Mouse (Mus musculus): ENCODE data around the gene Cacna2d2. TPM values are rescaled to one million over a fixed set of nuclear protein-coding genes. Genes with fewer than 3 reads are reported as not detected.
"Not testable (repeated sequence)": the region's sequence is repeated elsewhere in the genome, so short reads cannot be mapped to it uniquely, and the experiment has no call there.

Gene Cacna2d2
- total RNA-seq, 2 experiments from 2014 or later: 0.35 to 0.71 TPM

GRCm38 (mm10) chr9:107549297-107550074 is 150.1 kb downstream of the Cacna2d2 start:
- DNase-seq: no peak
- intact Hi-C loops (cut with DNase I): no loop called here

GRCm38 (mm10) chr9:107550491-107551116 is 151.2 kb downstream of the Cacna2d2 start:
- no peak for DNase-seq
- intact Hi-C loops (cut with DNase I): no loop called here

GRCm38 (mm10) chr9:107551117-107551889 is 151.9 kb downstream of the Cacna2d2 start, which contains the start of gene Rassf1:
Gene Rassf1, plus strand, starts transcription at chr9:107551555.
- peak; percentile 63 to 69 for DNase-seq
- intact Hi-C loops (cut with DNase I): no loop called here

- no peak for DNase-seq
- intact Hi-C loops (cut with DNase I): no loop called here
Measured at GRCm38 (mm10) chr9:107551890-107552355, 152.5 kb downstream of the Cacna2d2 start.

GRCm38 (mm10) chr9:107552690-107553393 is 153.4 kb downstream of the Cacna2d2 start:
- intact Hi-C loops (cut with DNase I): no loop called here
- DNase-seq: no peak

- intact Hi-C loops (cut with DNase I): no loop called here
Measured at GRCm38 (mm10) chr9:107553541-107554318, 154.3 kb downstream of the Cacna2d2 start.

GRCm38 (mm10) chr9:107554319-107554825 is 155.0 kb downstream of the Cacna2d2 start:
- intact Hi-C loops (cut with DNase I): no loop called here
- peak; percentile 88 to 93 for DNase-seq

More at GRCm38 (mm10) chr9:107553541-107554318, 154.3 kb downstream of the Cacna2d2 start:
- no peak for DNase-seq

GRCm38 (mm10) chr9:107555031-107555457 is 155.6 kb downstream of the Cacna2d2 start:
- peak; percentile 65 to 66 for DNase-seq

GRCm38 (mm10) chr9:107555701-107556100 is 156.3 kb downstream of the Cacna2d2 start:
- intact Hi-C loops (cut with DNase I): no loop called here
- no peak for DNase-seq

More at GRCm38 (mm10) chr9:107555031-107555457, 155.6 kb downstream of the Cacna2d2 start:
- intact Hi-C loops (cut with DNase I): no loop called here

GRCm38 (mm10) chr9:107556346-107556745 is 156.9 kb downstream of the Cacna2d2 start:
- intact Hi-C loops (cut with DNase I): no loop called here
- no peak for DNase-seq

GRCm38 (mm10) chr9:107563029-107563581 is 163.7 kb downstream of the Cacna2d2 start, which contains the start of gene Tusc2:
Gene Tusc2, plus strand, starts transcription at chr9:107563255.
- intact Hi-C loops (cut with DNase I): no loop called here
- peak; percentile 85 to 93 for DNase-seq

- intact Hi-C loops (cut with DNase I); DNase-seq: not testable (repeated sequence)
Measured at GRCm38 (mm10) chr9:107565556-107565955, 166.1 kb downstream of the Cacna2d2 start.

- intact Hi-C loops (cut with DNase I): no loop called here
- DNase-seq: peak; percentile 78 to 81
Measured at GRCm38 (mm10) chr9:107566041-107566709, 166.8 kb downstream of the Cacna2d2 start.

- no peak for DNase-seq
- intact Hi-C loops (cut with DNase I): no loop called here
Measured at GRCm38 (mm10) chr9:107566855-107567254, 167.4 kb downstream of the Cacna2d2 start.

GRCm38 (mm10) chr9:107567702-107568319 is 168.4 kb downstream of the Cacna2d2 start, which contains the start of gene Hyal2:
Gene Hyal2, plus strand, starts transcription at chr9:107567945.
- intact Hi-C loops (cut with DNase I): no loop called here
- no peak for DNase-seq

- intact Hi-C loops (cut with DNase I): no loop called here
Measured at GRCm38 (mm10) chr9:107568331-107569261, 169.2 kb downstream of the Cacna2d2 start.

More at GRCm38 (mm10) chr9:107568331-107569261, 169.2 kb downstream of the Cacna2d2 start:
- peak; percentile 81 to 82 for DNase-seq

Data from gastrocnemius, postnatal 36 days (tissue).